Mouse (Mus musculus): ENCODE measurements around the gene Pdcd11. TPM values are rescaled to one million over a fixed set of nuclear protein-coding genes. Genes with fewer than 3 reads are reported as not detected.
"Not testable (repeated sequence)": the region's sequence is repeated elsewhere in the genome, so short reads cannot be mapped to it uniquely, and the experiment has no call there.

Pdcd11 gene
- total RNA-seq, 1 experiment from 2014 or later: 24.7 TPM

DNA sequence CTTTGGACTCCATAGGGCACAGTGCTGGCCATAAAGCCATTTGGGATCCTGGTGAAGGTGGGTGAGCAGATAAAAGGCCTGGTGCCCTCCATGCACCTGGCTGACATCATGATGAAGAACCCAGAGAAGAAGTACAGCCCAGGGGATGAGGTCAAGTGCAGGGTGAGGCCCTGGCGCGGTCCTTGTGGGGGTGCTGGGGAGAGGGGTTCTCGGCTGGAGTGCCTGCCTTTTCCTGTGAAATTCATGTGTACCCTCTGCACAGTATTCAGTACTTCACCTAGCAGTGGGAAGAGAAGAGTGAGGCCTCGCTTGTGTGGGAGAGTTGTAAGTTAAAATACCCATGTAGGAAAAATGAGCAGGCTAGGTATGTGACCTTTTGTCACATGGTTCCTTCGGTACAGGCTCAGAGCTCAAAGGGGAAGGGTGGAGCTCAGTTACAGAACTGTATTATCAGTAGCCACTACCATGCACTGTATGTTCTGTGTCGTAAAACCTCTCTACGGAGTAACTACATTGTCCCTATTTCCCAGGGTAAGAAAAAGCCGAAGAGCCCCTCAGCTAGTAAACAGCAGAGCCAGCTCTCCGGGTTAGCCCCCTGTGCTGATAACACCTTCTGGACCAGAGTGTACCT, 14.2 kb downstream of the Pdcd11 start:
- no peak for ATAC-seq (replicated peaks in 1 of 2; ENCODE audit: insufficient read depth in 1 of 2, low FRiP score in 2 of 2, low TSS enrichment in 1 of 2, low read depth in 1 of 2, poor library complexity in 2 of 2, severe bottlenecking in 2 of 2)

- ATAC-seq (replicated peaks in 1 of 2; ENCODE audit: insufficient read depth in 1 of 2, low FRiP score in 2 of 2, low TSS enrichment in 1 of 2, low read depth in 1 of 2, poor library complexity in 2 of 2, severe bottlenecking in 2 of 2): no peak
These were observed 28.1 kb downstream of the Pdcd11 start for GRCm38 (mm10) chr19:47118634-47119033.

DNA sequence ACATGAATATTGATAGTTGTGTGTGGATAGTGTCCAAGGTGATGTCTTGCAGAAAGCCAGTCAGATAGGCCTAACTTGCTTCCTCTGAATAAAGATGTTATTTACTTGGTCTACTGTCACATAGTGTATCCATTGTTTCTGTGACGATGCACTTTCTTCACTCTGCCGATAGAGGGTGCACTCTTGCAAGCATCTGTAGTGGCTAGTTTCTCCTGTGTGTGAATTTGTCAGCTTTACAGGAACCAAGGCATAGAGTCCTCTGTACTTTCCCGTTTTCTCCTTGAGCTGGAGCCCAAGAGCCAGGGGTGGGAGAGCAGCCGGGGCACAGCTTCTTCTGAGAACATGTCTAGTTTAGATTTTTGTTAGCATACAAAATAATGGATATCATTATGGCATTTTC, 30.5 kb downstream of the Pdcd11 start:
- ATAC-seq (replicated peaks in 1 of 2; ENCODE audit: insufficient read depth in 1 of 2, low FRiP score in 2 of 2, low TSS enrichment in 1 of 2, low read depth in 1 of 2, poor library complexity in 2 of 2, severe bottlenecking in 2 of 2): peak; percentile 54 to 60; a peak in 3 of 4 replicates

GRCm38 (mm10) chr19:47122802-47123201, 32.2 kb downstream of the Pdcd11 start:
- ATAC-seq (replicated peaks in 1 of 2; ENCODE audit: insufficient read depth in 1 of 2, low FRiP score in 2 of 2, low TSS enrichment in 1 of 2, low read depth in 1 of 2, poor library complexity in 2 of 2, severe bottlenecking in 2 of 2): no peak

DNA sequence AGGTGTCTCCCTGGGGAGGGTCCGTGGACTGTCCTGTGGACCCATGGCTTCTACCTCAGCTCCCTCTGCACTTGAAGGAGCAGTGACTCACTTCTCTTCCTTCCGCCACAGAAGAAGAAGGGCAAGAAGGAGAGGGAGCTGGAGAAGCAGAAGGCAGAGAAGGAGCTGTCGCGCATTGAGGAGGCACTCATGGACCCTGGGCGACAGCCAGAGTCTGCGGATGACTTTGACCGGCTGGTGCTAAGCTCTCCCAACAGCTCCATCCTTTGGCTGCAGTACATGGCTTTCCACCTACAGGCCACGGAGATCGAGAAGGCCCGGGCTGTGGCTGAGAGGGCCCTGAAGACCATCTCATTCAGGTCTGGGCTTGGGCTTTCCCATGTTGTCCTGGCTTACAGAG, 37.6 kb downstream of the Pdcd11 start:
- no peak for ATAC-seq (replicated peaks in 1 of 2; ENCODE audit: insufficient read depth in 1 of 2, low FRiP score in 2 of 2, low TSS enrichment in 1 of 2, low read depth in 1 of 2, poor library complexity in 2 of 2, severe bottlenecking in 2 of 2)

DNA sequence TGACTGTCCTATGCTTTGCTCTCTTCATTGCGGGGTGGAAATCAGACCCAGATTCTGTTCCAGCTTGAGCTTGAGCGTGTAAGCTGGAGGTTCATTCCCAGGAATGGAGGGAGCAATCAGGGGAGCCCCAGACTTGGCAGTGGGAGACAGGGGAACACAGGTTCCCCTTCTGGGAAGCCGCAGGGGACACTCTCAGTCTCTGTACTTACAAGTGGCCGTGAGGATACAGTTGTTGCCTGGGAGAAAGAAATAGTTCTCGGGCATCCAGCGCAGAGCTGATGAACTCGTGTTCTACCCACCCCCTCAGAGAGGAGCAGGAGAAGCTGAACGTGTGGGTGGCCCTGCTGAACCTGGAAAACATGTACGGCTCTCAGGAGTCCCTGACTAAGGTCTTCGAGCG, 38.3 kb downstream of the Pdcd11 start:
- no peak for ATAC-seq (replicated peaks in 1 of 2; ENCODE audit: insufficient read depth in 1 of 2, low FRiP score in 2 of 2, low TSS enrichment in 1 of 2, low read depth in 1 of 2, poor library complexity in 2 of 2, severe bottlenecking in 2 of 2)

GRCm38 (mm10) chr19:47130551-47131125, 40.1 kb downstream of the Pdcd11 start:
- ATAC-seq (replicated peaks in 1 of 2; ENCODE audit: insufficient read depth in 1 of 2, low FRiP score in 2 of 2, low TSS enrichment in 1 of 2, low read depth in 1 of 2, poor library complexity in 2 of 2, severe bottlenecking in 2 of 2): no peak

DNA sequence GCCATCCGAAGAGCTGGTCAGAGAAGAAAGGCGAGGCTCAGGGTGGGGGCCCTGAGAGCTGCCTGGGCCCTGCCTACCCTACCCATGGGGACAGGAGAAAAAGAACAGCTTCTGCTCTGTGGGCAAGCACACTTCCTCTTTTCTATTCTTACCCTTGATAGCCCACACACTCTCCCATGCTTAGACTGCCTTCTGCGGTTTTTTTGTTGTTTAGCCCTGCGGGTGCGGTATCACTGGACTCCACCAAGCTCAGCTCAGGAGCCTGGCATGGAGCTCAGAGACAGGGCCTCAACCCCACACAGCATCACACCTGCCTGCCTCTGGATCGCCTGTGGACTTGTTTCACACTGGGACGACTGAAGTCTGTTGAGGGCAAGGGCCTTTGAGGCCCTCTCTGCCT, 42.6 kb downstream of the Pdcd11 start:
- ATAC-seq (replicated peaks in 1 of 2; ENCODE audit: insufficient read depth in 1 of 2, low FRiP score in 2 of 2, low TSS enrichment in 1 of 2, low read depth in 1 of 2, poor library complexity in 2 of 2, severe bottlenecking in 2 of 2): peak; percentile 80 to 83

DNA sequence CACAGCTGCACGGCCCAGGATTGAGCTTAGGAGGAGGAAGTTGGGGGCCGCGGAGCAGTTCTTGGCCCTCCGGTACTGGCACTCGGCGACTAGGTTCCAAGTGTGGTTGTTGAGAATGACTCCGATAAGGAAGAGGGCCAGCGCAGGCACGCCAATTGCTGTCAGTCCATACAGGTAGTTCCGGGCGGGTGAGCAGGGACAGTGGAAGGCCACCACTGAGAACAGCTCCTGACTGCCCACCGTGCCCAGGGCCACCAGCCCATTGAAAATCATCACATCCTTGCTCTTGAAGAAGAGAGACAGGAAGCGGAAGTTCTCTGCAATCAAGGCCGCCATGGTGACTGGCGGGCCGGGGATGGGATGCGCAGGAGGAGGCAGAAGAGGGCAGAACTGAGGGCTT, 45.0 kb downstream of the Pdcd11 start:
- ATAC-seq (replicated peaks in 1 of 2; ENCODE audit: insufficient read depth in 1 of 2, low FRiP score in 2 of 2, low TSS enrichment in 1 of 2, low read depth in 1 of 2, poor library complexity in 2 of 2, severe bottlenecking in 2 of 2): no peak

DNA sequence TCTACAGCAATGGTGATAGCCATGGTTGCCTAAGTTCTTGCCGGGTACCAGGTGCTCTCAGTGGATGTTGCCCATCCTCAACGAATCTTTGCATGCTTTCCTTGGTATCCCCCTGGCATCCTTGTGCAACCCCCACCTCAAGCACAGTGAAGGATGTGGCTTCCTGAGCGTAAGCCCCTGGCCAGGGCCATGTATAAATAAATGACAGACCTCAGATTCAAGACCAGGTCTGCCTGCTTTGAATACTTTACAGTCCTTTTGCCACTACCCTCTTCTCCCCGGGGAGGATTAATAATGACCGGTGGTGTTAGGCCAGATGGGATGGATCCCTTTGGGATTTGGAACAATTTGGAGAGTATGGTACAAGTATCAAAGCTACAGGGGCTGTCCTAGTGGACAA, 45.6 kb downstream of the Pdcd11 start:
- no peak for ATAC-seq (replicated peaks in 1 of 2; ENCODE audit: insufficient read depth in 1 of 2, low FRiP score in 2 of 2, low TSS enrichment in 1 of 2, low read depth in 1 of 2, poor library complexity in 2 of 2, severe bottlenecking in 2 of 2)

GRCm38 (mm10) chr19:47137051-47137581, 46.5 kb downstream of the Pdcd11 start:
- peak; percentile 12 to 50; a peak in 3 of 4 replicates for ATAC-seq (replicated peaks in 1 of 2; ENCODE audit: insufficient read depth in 1 of 2, low FRiP score in 2 of 2, low TSS enrichment in 1 of 2, low read depth in 1 of 2, poor library complexity in 2 of 2, severe bottlenecking in 2 of 2)

- peak; percentile 72 to 78 for ATAC-seq (replicated peaks in 1 of 2; ENCODE audit: insufficient read depth in 1 of 2, low FRiP score in 2 of 2, low TSS enrichment in 1 of 2, low read depth in 1 of 2, poor library complexity in 2 of 2, severe bottlenecking in 2 of 2)
These were observed 47.3 kb downstream of the Pdcd11 start, which contains the start of gene Calhm2 for GRCm38 (mm10) chr19:47137771-47138421. TSS of gene Calhm2 (minus strand) at chr19:47138294.

DNA sequence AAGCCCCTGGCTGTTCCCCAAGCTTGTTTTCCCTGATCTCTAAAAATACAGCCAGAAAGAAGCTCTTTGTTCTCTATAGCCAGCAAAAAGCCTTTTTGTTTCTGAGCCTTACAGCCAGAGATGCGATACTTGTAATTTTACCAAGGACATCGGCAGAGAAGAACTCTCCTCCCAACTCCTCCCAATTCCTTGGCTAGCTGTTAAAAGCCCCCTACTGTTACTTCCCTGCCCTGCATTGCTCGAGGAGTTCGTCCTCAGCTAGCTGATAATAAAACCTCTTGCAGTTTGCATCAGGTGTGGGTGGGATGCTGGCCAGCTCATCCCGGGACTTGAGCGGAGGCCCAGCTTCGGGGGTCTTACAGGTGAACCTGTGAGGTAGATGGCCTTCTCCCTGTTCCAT, 49.0 kb downstream of the Pdcd11 start:
- not testable (repeated sequence) for ATAC-seq (replicated peaks in 1 of 2; ENCODE audit: insufficient read depth in 1 of 2, low FRiP score in 2 of 2, low TSS enrichment in 1 of 2, low read depth in 1 of 2, poor library complexity in 2 of 2, severe bottlenecking in 2 of 2)

DNA sequence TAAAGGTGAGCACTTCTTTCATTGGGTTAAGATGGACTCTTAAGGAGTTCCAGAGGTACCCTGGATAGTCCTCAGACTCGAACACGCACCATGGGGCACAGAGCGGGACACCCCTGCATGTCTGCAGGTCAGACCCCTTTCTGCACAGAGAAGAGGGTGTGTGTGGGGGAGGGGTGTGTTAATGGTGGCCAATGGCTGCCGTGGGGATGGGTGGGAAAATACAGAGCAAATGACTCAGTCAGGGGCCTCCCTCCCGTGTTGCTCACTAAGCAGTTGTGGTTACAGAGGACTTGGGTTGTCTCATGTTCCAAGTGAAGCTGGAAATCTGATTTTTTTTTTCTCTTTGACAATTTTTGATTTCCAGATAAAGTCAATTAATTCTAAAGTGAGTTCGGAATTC, 51.9 kb downstream of the Pdcd11 start:
- no peak for ATAC-seq (replicated peaks in 1 of 2; ENCODE audit: insufficient read depth in 1 of 2, low FRiP score in 2 of 2, low TSS enrichment in 1 of 2, low read depth in 1 of 2, poor library complexity in 2 of 2, severe bottlenecking in 2 of 2)

DNA sequence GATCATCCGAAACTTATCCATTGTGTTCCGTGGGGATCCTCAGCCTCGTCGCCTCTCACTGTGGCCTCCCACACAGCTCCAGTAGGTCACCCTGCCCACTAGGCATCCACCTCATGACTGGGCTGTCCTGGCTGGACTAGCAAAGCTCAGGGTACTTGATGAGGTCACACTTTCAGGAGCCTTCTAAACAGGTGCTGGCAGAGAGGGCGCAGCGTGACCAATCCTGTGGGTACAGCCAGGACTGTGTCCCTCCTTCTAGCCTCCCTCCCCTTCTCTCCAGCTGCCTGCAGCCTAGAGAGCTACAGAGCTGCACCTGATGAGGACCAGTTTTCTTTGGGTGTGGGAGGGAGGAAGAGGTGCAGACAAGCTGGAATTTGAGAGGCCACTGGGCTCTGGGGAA, 53.6 kb downstream of the Pdcd11 start, which contains the start of gene Calhm1:
TSS of gene Calhm1 (minus strand) at position 101 of the 400 bp plus-strand sequence.
- no peak for ATAC-seq (replicated peaks in 1 of 2; ENCODE audit: insufficient read depth in 1 of 2, low FRiP score in 2 of 2, low TSS enrichment in 1 of 2, low read depth in 1 of 2, poor library complexity in 2 of 2, severe bottlenecking in 2 of 2)

DNA sequence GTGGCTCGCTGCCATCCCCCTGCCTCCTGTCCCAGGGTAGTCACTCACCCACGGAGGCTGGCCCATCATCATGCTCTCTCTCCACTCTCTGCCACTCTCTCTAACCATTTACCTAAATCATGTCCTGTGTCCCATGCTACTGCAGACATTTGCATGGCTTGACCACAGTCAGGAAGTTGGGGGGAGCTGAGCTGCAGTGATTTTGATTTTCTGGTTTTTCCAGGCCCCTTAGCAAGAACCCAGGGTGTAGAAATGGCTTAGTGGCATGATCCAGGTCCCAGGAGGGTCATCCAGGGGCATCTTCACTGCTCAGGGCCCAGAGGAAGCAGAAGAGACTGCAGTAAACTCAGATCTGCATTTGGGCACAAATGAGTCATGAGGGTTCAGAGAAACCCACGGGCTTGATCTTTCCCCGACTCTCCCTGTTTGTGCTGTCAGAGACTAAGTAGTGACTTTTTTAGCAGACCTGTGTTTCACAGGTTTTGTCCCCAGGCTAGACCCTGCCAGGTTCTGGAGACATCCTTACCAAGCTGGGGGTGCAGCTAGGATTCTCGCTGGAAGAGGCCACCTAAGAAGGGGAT, 57.8 kb downstream of the Pdcd11 start:
- no peak; a peak in 1 of 4 replicates for ATAC-seq (replicated peaks in 1 of 2; ENCODE audit: insufficient read depth in 1 of 2, low FRiP score in 2 of 2, low TSS enrichment in 1 of 2, low read depth in 1 of 2, poor library complexity in 2 of 2, severe bottlenecking in 2 of 2)

- ATAC-seq (replicated peaks in 1 of 2; ENCODE audit: insufficient read depth in 1 of 2, low FRiP score in 2 of 2, low TSS enrichment in 1 of 2, low read depth in 1 of 2, poor library complexity in 2 of 2, severe bottlenecking in 2 of 2): no peak
These were observed 59.3 kb downstream of the Pdcd11 start for GRCm38 (mm10) chr19:47149854-47150253.
